Mouse (Mus musculus) kidney, postnatal 14 days (tissue): ENCODE results near the gene Dip2a.
A peak's percentile ranks its signal among the peaks of the same experiment; 100 is the strongest.

Experiments
- DNase-seq: peaks from one replicate; pipeline ENCODE4 v3.0.0; 2022; ENCODE audit warnings: mixed read lengths

Gene Dip2a

GRCm38 (mm10) chr10:76239401-76239800 lies 105.7 kb downstream of the Dip2a start:
- peak; percentile 13 for DNase-seq

GRCm38 (mm10) chr10:76237341-76238225 lies 107.5 kb downstream of the Dip2a start, which contains the start of gene Prmt2:
TSS of gene Prmt2 (minus strand) at chr10:76237865.
- peak; percentile 94 for DNase-seq

- DNase-seq = no peak
Observed at GRCm38 (mm10) chr10:76229627-76230026, 115.5 kb downstream of the Dip2a start.

GRCm38 (mm10) chr10:76225944-76226343 lies 119.1 kb downstream of the Dip2a start:
- no peak for DNase-seq

- no peak for DNase-seq
Observed at GRCm38 (mm10) chr10:76218240-76218639, 126.9 kb downstream of the Dip2a start.

- DNase-seq = no peak
Observed at GRCm38 (mm10) chr10:76217056-76217455, 128.0 kb downstream of the Dip2a start.

- DNase-seq = no peak
Observed at GRCm38 (mm10) chr10:76214161-76214560, 130.9 kb downstream of the Dip2a start.

- no peak for DNase-seq
Observed at GRCm38 (mm10) chr10:76212121-76212520, 133.0 kb downstream of the Dip2a start.

GRCm38 (mm10) chr10:76210806-76211205 lies 134.3 kb downstream of the Dip2a start:
- DNase-seq = no peak
